Mouse (Mus musculus): ENCODE results near the gene Gna15.

Gna15 gene

DNA sequence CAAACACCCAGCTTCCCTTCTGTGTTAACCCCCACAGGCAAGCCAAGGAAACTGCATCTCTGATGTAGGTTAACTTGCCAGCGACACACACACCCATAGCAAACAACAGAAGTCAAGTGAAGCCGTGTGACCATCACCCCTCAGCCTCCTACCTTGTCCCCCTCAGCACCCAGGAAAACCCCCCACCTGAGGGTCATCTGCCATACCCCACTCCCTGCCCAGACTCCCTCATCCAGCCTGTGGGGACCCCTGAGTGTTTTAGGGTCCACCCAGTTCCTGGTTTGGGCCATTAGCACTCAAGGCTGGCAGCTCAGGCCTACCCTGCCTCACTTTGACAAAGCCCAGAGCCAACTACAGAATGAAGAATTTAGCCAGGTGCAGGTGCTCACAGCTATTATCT is 58.0 kb downstream of the Gna15 start:
- DNase-seq: no peak

DNA sequence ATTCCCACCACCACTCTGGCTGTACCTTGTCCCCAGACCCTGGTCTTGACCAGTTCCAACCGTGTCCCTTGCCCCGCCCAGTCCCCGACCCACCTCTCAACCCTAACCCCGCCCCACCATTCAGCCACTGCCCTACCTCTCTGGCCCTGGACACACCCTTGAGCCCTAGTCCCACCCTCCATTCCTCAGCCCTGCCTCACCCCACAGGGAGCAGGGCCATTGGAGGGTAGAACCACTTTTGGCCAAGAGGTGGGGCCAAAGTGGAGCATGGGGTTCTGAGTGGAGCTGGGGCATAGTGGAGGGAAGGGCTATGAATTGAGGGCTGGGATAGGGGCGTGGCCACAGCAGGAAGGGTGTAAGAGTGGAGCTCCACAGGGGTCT is 58.8 kb downstream of the Gna15 start:
- DNase-seq: no peak

DNA sequence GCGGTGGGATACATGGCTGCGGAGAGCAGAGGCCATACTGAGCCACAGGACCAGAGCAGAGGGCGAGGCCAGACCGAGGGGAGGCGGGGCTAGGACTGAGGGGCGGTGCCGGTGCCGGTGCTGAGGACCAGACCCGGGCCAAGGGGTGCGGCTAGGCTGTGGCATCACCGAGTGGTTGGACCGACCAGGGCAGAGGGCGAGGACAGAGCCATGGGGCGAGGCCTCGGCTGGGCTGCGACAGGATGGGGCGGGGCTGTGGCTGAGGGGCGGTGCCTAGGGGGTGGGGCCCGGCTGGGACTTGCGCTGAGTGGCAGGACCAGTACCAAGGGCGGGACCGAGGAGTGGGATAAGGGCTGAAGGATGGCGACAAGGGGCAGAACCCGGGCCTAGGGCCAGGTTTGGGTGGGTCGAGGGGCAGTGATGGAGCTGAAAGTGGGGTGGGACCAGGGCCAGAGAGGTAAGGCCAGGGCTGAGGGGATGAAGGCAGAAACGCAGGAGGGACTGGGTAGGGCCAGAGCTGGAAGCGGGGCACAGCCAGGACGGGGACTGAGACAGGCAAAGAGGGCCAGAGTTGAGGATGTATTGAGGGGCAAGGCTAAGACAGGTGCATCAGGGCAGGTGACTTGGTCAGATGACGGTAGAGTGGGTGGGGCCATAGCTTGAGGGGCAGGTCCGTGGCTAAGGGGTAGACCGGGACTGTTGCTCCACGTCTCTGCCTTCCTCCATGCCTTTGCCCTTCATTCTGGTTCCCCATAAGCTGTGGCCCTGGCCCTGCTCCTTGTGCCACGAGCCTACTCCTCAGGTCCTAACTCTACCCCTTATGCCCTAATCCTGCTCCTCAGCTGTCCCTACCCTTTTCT is 59.4 kb downstream of the Gna15 start:
- DNase-seq: peak; percentile 54

GRCm38 (mm10) chr10:81463531-81463930 is 60.5 kb downstream of the Gna15 start:
- DNase-seq: no peak

DNA sequence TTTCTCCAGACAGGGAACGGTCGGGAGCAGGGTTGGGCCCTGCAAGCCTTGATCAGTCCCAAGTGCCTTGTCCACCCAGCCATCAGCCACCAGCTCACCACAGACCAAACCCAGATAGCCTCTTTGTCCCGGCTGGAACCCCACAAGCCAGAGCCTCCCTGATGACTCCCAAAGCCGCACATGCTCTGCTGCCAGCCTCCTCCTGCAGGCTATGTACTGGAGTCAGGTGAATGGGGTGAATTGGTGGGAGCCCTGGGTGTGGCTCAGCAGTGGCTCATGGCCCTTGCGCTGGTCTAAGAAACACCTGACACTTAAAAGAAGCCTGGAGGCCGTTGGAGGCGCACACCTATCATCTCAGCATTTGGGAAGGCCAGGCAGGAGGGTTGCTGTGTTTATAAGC is 61.1 kb downstream of the Gna15 start:
- DNase-seq: no peak

- DNase-seq: no peak
Measured at GRCm38 (mm10) chr10:81462415-81462804, 61.6 kb downstream of the Gna15 start.

GRCm38 (mm10) chr10:81461673-81462414 is 62.2 kb downstream of the Gna15 start:
- DNase-seq: no peak

DNA sequence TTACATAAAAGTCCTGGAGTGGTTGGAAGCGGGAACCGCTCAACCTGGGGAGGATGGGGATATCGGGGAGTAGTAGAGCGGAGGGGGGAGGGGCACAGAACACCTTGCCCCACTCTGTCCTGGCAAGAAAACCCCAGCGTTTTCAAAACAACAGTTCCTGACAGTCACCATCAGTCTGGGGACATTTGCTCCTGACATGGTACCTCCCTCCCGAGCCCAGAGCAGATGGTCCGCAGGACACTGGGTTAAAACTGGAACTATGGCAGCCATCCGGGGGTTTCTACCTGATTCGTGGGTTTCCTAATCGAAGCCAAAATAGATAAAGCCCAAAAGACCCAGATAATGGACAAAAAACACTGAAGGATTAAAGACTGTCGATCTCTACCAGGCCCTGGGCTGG is 63.1 kb downstream of the Gna15 start:
- no peak for DNase-seq

- DNase-seq: no peak
Measured at GRCm38 (mm10) chr10:81460471-81460870, 63.6 kb downstream of the Gna15 start.

GRCm38 (mm10) chr10:81459399-81459798 is 64.6 kb downstream of the Gna15 start:
- DNase-seq: no peak

- DNase-seq: no peak
Measured at GRCm38 (mm10) chr10:81458267-81458666, 65.8 kb downstream of the Gna15 start.

GRCm38 (mm10) chr10:81457624-81458023 is 66.4 kb downstream of the Gna15 start:
- no peak for DNase-seq

DNA sequence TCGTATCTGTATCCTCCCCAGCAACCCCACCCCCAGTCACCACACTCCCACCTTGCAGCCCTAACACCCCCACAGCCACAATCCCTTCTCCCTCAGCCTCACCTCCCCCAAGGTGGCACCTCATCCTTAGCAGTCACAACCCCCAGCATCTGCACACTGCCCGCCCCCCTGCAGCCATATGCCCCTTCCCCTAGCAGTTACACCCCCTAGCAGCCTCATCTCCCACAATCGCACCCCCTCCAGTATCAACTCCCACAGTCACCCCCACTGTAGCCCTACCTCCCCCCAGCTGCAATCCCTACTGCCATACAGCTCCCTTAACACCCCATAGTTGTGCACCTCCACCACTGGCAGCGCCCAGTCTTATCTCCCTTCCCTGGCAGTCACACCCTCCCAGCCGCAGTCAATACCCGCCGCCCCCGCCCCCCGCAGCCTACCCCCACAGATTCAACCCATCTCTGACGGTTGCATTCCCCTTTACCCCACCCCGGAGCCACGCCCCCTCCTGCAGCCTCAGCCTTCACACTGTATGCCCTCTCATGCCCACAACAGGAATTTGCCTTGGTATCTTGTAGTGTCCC is 67.0 kb downstream of the Gna15 start:
- DNase-seq: no peak

DNA sequence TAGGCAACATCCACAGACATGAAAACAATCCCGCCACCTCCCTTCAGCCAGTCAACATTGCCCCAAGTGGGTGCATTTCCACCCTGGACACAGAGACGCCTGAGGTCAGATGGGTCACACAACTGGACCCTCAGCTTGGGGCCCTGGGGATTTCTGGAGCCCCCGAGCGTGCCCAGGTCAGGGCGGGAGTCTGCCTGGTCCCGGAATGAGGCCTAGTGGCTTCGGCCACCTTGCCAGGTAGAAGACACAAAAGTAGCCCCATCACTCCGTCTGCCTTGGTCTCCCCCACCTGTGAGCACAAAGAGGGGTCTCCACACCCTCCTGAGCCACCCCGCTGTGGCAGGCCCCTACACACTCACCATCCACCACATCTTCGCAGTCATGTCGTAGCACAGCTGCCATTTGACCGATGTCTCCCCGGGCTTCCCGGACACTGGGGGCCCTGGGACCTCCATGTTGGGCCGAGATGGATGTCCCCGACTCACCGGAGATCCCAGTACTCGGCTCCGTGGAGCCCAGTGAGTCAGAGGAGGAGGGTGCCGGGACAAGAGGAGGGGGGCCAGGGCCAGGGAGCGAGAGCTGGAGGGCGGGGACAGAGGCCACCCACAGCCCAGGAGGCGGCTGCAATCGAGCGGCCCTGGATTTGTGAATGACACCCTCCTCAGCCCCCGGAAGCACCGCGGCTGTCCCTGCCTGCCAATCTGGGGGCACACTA is 68.7 kb downstream of the Gna15 start, which contains the start of gene Nfic:
Nfic (minus strand) TSS at position 455 of the 715 bp plus-strand sequence.
- DNase-seq: no peak

DNA sequence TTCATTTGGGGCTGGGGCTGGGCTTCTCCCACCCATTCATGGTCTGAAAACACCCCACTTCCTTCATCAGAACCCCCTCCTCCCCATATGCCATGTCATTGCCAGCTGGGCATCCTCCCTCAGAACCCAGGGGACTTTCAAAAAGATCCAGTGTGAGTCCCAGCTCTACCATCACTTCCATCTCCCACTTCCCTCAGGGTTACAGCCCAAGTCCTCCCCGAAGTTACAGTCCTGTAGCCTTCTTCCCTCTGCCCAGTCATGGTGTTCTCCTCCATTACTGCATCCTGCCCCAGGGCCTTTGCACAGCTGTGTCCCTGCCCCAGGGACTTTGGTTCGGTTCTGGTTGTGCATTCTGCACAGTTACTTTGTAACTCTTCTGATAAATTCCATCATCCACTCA is 69.9 kb downstream of the Gna15 start:
- no peak for DNase-seq

DNA sequence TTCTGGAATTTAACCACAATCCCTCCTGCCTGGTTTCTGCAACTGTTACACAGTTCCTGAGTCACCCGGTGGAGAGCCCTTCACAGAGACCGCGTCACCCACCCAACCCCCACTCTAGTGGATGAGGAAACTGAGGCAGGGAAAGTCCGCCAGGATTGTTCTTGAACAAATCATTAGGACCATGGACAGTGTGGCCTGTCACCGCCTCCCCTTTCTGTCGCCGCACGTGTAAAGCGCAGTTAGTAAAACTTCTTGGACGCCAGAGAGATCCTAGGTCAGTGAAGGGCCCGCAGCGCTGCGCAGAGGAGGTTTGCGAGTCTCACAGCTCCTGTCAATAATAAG is 71.1 kb downstream of the Gna15 start:
- DNase-seq: no peak

All from cerebellum, adult 11 months (tissue).